Mouse (Mus musculus): Measurements from ENCODE around the gene Lmod1. TPM values are rescaled to one million over a fixed set of nuclear protein-coding genes. Genes with fewer than 3 reads are reported as not detected.

Gene Lmod1
- polyA plus RNA-seq, 1 experiment from 2014 or later, result 0.37 TPM

DNA sequence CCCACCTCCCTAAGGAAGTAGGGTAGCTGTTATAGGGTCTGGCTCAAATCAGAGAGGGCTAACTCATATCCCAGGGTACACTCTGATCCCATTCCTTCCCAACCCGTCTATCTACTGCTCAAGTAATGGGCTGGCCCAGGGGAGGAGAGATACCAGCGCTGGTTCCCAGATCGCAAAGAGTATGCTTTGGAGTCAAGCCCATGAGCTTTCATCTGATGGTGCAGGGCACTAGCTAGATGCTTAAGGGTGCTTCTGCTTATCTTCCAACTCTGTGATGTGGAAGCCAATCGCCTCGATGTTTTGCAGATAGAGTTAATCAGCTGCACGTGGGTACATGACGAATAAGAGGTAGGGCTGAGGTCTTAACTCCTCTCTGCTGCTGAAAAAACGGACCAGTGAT is 43.0 kb downstream of the Lmod1 start:
- no peak overlapping the region for H3K4me2 ChIP-seq (ENCODE audit: low read depth)
- ATAC-seq (ENCODE audit: insufficient read depth, low FRiP score, low TSS enrichment), result no peak

DNA sequence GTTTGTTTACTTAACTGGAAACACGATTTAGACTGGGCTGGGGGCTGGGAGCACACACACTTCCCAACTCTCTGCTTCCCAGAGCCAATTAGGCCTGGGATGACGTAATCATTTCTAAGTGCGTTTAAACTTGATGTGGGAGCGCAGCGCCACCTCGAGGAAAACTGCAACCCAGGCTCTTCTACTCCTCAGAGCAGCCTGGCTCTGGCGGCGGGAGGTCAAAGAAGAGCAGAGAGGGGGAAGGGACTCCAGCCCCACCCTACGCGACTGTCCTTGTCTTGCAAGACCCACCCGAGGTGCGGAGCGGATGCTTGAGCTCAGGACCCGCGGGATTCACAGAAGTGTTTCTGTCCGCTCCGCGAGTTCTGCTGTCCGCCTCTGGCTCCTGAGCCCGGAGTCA is 43.6 kb downstream of the Lmod1 start:
- Histone ChIP-seq H3K4me2 (ENCODE audit: low read depth) (peak overlapping the region; percentile 68), H3K9me3 (ENCODE audit: control insufficient read depth, low read length) (no peaks in the 10 kb centered on the region), H3K36me3 (ENCODE audit: control insufficient read depth, insufficient read depth, low read length) (no peaks in the 10 kb centered on the region), H3K27ac (ENCODE audit: low read depth, low read length) (no peak overlapping the region), H3K9ac (ENCODE audit: low read length) (peak overlapping the region; percentile 42), H3K4me3 (ENCODE audit: low read depth, low read length) (peak overlapping the region; percentile 30), H3K4me1 (ENCODE audit: control insufficient read depth, insufficient read depth, low read length) (peaks cover 5% of the 10 kb centered on the region), H3K27me3 (ENCODE audit: control insufficient read depth, insufficient read depth, low read length) (no peaks in the 10 kb centered on the region)
- under 1% methylated on average over 20 of the region's 20 CpGs for WGBS
- peak; percentile 90 for DNase-seq (ENCODE audit: low spot score)
- ATAC-seq (ENCODE audit: insufficient read depth, low FRiP score, low TSS enrichment), result peak; percentile 77

More for the DNA sequence above, 43.0 kb downstream of the Lmod1 start:
- Histone ChIP-seq H3K27ac (ENCODE audit: low read depth, low read length) (no peak overlapping the region), H3K4me1 (ENCODE audit: control insufficient read depth, insufficient read depth, low read length) (no peaks in the 10 kb centered on the region), H3K4me3 (ENCODE audit: low read depth, low read length) (no peak overlapping the region), H3K9me3 (ENCODE audit: control insufficient read depth, low read length) (no peaks in the 10 kb centered on the region), H3K27me3 (ENCODE audit: control insufficient read depth, insufficient read depth, low read length) (no peaks in the 10 kb centered on the region), H3K9ac (ENCODE audit: low read length) (no peak overlapping the region), H3K36me3 (ENCODE audit: control insufficient read depth, insufficient read depth, low read length) (no peaks in the 10 kb centered on the region)
- no peak for DNase-seq (ENCODE audit: low spot score)
- 78% methylated on average over 8 of the region's 8 CpGs for WGBS

DNA sequence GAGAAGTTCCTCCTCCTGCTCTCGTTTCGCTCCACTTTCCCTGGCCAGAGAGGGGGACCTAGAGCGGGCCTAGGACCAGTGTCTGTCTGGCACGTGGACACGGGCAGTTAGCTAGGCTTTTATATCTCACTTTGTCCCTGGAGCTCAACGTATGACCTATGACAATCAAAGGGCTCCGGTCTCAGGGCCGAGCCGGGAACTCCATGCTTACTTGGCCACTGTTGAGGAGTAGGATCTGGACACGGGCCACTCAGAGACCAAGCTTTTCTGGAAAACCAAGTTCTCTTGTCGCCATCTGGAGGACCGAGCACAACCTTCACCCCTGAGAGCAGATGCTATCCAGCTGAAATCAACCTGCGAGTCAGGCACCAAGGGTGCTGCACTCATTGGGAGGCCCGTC is 44.4 kb downstream of the Lmod1 start:
- Histone ChIP-seq H3K4me1 (ENCODE audit: control insufficient read depth, insufficient read depth, low read length) (peaks cover 5% of the 10 kb centered on the region), H3K4me2 (ENCODE audit: low read depth) (peak overlapping the region; percentile 68), H3K4me3 (ENCODE audit: low read depth, low read length) (peak overlapping the region; percentile 30; the same call in 1 of the 2 replicates), H3K27me3 (ENCODE audit: control insufficient read depth, insufficient read depth, low read length) (no peaks in the 10 kb centered on the region), H3K9me3 (ENCODE audit: control insufficient read depth, low read length) (no peaks in the 10 kb centered on the region), H3K9ac (ENCODE audit: low read length) (peak overlapping the region; percentile 42), H3K27ac (ENCODE audit: low read depth, low read length) (no peak overlapping the region), H3K36me3 (ENCODE audit: control insufficient read depth, insufficient read depth, low read length) (no peaks in the 10 kb centered on the region)
- 0 out of 2 replicates have a peak, but pooled peaks have one; percentile 21 for ATAC-seq (ENCODE audit: insufficient read depth, low FRiP score, low TSS enrichment)
- 8% methylated on average over 14 of the region's 14 CpGs for WGBS
- peak; percentile 42 for DNase-seq (ENCODE audit: low spot score)

DNA sequence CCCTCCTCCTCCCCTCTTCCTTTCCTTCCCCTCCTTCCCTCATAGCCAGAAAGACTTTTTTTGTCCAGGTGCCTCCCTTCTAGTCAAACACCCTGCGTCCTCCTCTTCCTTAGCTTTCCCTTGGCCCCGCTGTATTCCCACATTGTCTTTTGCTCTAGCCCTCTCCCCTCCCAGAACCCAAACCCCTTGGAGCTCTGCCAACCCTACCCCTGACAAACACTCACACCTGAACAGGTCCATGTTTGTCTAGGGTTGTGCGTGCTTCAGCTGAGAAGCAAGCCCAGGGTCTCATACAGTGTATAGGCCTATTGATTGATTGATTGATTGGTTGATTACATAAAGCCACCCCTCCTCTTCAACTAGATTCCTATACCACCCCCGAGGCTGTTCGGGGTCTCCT is 44.8 kb downstream of the Lmod1 start:
- Histone ChIP-seq H3K36me3 (ENCODE audit: control insufficient read depth, insufficient read depth, low read length) (no peaks in the 10 kb centered on the region), H3K27ac (ENCODE audit: low read depth, low read length) (no peak overlapping the region), H3K4me1 (ENCODE audit: control insufficient read depth, insufficient read depth, low read length) (peaks cover 5% of the 10 kb centered on the region), H3K9ac (ENCODE audit: low read length) (no peak overlapping the region), H3K9me3 (ENCODE audit: control insufficient read depth, low read length) (no peaks in the 10 kb centered on the region), H3K4me3 (ENCODE audit: low read depth, low read length) (no peak overlapping the region), H3K27me3 (ENCODE audit: control insufficient read depth, insufficient read depth, low read length) (no peaks in the 10 kb centered on the region), H3K4me2 (ENCODE audit: low read depth) (no peak overlapping the region)
- ATAC-seq (ENCODE audit: insufficient read depth, low FRiP score, low TSS enrichment), result no peak
- WGBS, result 82% methylated on average over 5 of the region's 5 CpGs
- no peak for DNase-seq (ENCODE audit: low spot score)

DNA sequence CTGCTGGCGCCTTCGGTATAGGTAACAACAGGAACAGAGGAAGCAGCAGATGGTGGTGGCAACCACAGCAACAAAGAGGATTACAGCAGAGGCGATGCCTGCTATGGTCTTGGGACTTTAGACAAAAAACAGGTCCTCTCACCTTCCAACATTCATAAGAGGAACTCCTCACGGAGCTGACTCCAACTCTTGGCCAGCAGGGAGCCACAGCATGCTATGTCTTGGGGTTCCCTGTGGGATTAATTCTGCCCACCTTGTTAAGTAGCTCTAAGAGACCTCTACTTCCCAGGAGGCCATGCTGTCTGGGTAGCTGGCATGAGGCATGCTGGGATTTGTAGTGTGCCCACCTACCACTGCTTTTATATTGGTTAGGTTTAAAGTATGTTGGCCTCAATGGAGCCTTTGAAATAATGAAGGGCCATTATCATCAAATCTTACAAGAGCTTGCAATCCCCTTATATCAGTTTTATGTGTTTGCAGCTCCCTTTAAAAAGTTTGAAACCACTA is 48.6 kb downstream of the Lmod1 start:
- WGBS, result 76% methylated on average over 4 of the region's 4 CpGs
- no peak overlapping the region; the same call in 1 of the 2 replicates for H3K4me3 ChIP-seq (ENCODE audit: low read depth, low read length)

DNA sequence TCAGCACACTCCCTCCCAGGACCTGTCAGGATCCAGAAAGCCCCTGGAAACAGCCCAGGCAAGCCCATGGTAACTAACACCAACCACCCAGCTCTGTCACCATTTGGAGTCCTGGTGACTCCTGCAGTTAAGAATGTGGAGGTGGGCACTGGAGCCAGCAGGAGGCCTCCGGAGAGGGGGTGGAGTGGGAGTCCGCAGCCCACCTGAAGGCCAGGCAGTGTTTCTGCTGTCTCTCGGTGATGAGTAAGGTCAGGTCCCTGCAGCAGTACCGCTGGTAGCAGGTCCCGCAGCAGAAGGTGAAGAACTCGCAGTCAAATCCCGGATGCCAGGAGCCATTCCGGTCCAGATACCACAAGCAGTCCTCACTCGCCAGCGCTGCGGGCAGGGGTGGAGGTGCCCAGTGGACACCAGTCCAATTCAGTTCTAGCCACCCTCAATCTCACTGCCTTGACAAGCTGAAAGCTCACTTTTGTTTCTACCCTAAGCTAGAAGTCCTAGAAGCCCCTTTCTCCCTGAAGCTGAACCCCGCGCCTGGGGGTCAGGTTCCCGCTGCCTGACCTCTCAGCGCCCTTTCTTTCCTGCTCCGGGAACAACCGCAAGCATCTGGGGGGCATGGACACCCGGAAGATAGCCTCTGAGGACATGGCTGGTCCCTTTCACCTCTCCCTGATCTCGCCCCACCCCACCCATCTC is 49.7 kb downstream of the Lmod1 start:
- 4% methylated on average over 19 of the region's 19 CpGs for WGBS
- peak; percentile 50 for DNase-seq (ENCODE audit: low spot score)
- H3K36me3 ChIP-seq (ENCODE audit: control insufficient read depth, insufficient read depth, low read length), result no peaks in the 10 kb centered on the region
- H3K4me3 ChIP-seq (ENCODE audit: low read depth, low read length), result peak overlapping the region; percentile 75
- peak overlapping the region; percentile 89 for H3K4me2 ChIP-seq (ENCODE audit: low read depth)
- H3K9me3 ChIP-seq (ENCODE audit: control insufficient read depth, low read length), result no peaks in the 10 kb centered on the region
- no peaks in the 10 kb centered on the region for H3K27me3 ChIP-seq (ENCODE audit: control insufficient read depth, insufficient read depth, low read length)
- ATAC-seq (ENCODE audit: insufficient read depth, low FRiP score, low TSS enrichment), result peak; percentile 18; the same call in 1 of the 2 replicates
- peaks cover 11% of the 10 kb centered on the region for H3K4me1 ChIP-seq (ENCODE audit: control insufficient read depth, insufficient read depth, low read length)
- peak overlapping the region; percentile 77 for H3K27ac ChIP-seq (ENCODE audit: low read depth, low read length)
- H3K9ac ChIP-seq (ENCODE audit: low read length), result peak overlapping the region; percentile 93

More for the DNA sequence above, 48.6 kb downstream of the Lmod1 start:
- no peak for ATAC-seq (ENCODE audit: insufficient read depth, low FRiP score, low TSS enrichment)
- H3K27me3 ChIP-seq (ENCODE audit: control insufficient read depth, insufficient read depth, low read length), result no peaks in the 10 kb centered on the region
- H3K4me2 ChIP-seq (ENCODE audit: low read depth), result peak overlapping the region; percentile 24; the same call in 1 of the 2 replicates
- DNase-seq (ENCODE audit: low spot score), result no peak
- H3K4me1 ChIP-seq (ENCODE audit: control insufficient read depth, insufficient read depth, low read length), result peaks cover 11% of the 10 kb centered on the region
- H3K36me3 ChIP-seq (ENCODE audit: control insufficient read depth, insufficient read depth, low read length), result no peaks in the 10 kb centered on the region
- 0 out of 2 replicates have a peak overlapping the region, but pooled peaks have one; percentile 11 for H3K27ac ChIP-seq (ENCODE audit: low read depth, low read length)
- no peaks in the 10 kb centered on the region for H3K9me3 ChIP-seq (ENCODE audit: control insufficient read depth, low read length)
- H3K9ac ChIP-seq (ENCODE audit: low read length), result peak overlapping the region; percentile 12

DNA sequence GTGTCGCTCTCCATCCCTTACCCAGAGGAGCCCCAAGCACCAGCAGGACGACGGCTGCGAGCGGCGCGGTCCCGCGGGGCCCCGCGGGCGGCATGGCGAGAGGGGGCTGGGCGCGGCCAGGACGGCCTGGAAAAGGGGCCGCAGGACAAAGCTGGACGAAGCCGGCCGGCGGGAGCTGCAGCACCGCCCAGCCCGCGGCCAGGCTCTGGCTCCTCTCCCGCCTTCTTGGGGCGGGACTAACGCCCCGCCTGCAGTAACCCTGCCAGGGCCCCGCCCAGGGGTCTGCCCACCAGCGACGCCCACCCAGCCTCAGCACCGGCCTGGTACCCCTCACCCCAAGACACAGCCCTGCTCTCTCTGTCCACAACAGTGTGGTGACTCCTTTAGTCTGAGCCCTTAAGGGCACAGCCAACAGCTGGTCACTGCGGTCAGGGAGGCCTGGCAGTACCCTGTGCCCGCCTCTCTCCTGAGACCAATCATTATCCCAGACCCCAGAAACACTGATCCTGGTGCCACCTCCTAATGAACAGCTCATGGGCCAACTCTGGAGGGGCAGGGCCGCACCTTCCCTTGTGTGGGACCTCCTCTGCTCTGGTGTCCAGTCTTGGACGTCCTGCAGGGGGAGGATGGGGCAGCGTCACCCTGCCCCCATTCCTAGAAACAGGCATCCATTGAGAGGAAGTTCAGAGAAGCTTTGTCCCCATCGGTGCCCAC is 50.4 kb downstream of the Lmod1 start, which contains the start of gene Shisa4:
Gene Shisa4 (minus strand): TSS at position 370 of the 714 bp plus-strand sequence.
- 3% methylated on average over 32 of the region's 38 CpGs for WGBS
- ATAC-seq (ENCODE audit: insufficient read depth, low FRiP score, low TSS enrichment), result peak; percentile 91

DNA sequence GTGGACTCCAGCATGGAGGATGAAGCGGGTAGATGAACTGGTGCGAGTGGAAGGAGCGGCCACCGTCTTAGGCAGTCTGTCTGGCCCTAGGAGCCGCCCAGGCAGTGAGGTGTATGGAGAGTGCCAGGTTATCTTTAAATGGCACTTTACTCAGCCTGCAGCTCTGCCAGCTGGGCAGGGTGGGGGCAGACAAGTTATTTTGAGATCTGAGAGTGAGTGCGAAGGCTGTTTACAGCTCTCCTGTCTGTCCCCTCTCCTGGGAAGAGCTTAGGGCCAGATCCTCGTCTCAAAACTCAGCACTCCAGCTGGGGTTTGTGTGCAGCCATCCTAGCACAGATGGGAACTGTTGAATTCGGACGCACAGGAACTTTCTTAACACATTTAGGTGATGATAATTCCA is 54.0 kb downstream of the Lmod1 start:
- no peak for ATAC-seq (ENCODE audit: insufficient read depth, low FRiP score, low TSS enrichment)
- WGBS, result 70% methylated on average over 9 of the region's 9 CpGs
- DNase-seq (ENCODE audit: low spot score), result no peak
- H3K4me3 ChIP-seq (ENCODE audit: low read depth, low read length), result no peak overlapping the region
- peaks cover 6% of the 10 kb centered on the region; the same call in 1 of the 2 replicates for H3K4me1 ChIP-seq (ENCODE audit: control insufficient read depth, insufficient read depth, low read length)
- H3K27ac ChIP-seq (ENCODE audit: low read depth, low read length), result no peak overlapping the region
- H3K9ac ChIP-seq (ENCODE audit: low read length), result no peak overlapping the region
- no peaks in the 10 kb centered on the region for H3K27me3 ChIP-seq (ENCODE audit: control insufficient read depth, insufficient read depth, low read length)
- no peaks in the 10 kb centered on the region for H3K9me3 ChIP-seq (ENCODE audit: control insufficient read depth, low read length)
- H3K4me2 ChIP-seq (ENCODE audit: low read depth), result no peak overlapping the region
- H3K36me3 ChIP-seq (ENCODE audit: control insufficient read depth, insufficient read depth, low read length), result peaks cover 3% of the 10 kb centered on the region

More for the DNA sequence above, 50.4 kb downstream of the Lmod1 start, which contains the start of gene Shisa4:
- Histone ChIP-seq H3K4me3 (ENCODE audit: low read depth, low read length) (peak within 1 kb of the TSS; percentile 75), H3K9ac (ENCODE audit: low read length) (peak within 1 kb of the TSS; percentile 93), H3K27ac (ENCODE audit: low read depth, low read length) (peak within 1 kb of the TSS; percentile 77), H3K27me3 (ENCODE audit: control insufficient read depth, insufficient read depth, low read length) (no peaks in the 10 kb centered on the region), H3K9me3 (ENCODE audit: control insufficient read depth, low read length) (no peaks in the 10 kb centered on the region), H3K4me2 (ENCODE audit: low read depth) (peak within 1 kb of the TSS; percentile 89), H3K36me3 (ENCODE audit: control insufficient read depth, insufficient read depth, low read length) (no peaks in the 10 kb centered on the region), H3K4me1 (ENCODE audit: control insufficient read depth, insufficient read depth, low read length) (peaks cover 11% of the 10 kb centered on the region)
- peak; percentile 87 for DNase-seq (ENCODE audit: low spot score)

Measured in neural tube, embryonic 11.5 days (tissue).